Mouse (Mus musculus): Measurements from ENCODE around the gene Zfp652.

The Zfp652 gene

DNA sequence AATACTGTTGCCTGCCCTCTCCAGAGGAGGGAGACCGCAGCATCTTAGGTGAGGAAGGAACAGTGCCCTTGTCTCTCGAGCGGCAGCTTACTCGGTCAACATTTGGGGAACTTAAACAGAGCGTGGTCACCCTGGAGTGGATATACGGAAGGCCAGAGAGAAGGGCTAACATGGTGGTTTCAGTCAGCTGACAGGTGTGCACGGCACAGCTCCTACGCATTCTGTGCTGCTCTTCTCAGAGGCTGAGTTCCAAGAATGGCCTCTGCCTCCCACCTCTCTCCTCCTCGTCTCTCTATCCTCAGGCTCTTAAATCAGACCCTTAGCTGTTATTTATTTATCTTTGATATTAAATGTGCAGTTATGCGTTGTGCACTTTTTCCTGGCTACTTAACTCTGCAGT, 52.9 kb downstream of the Zfp652 start:
- peak; percentile 10 for DNase-seq (ENCODE audit: low read depth, low spot score)

DNA sequence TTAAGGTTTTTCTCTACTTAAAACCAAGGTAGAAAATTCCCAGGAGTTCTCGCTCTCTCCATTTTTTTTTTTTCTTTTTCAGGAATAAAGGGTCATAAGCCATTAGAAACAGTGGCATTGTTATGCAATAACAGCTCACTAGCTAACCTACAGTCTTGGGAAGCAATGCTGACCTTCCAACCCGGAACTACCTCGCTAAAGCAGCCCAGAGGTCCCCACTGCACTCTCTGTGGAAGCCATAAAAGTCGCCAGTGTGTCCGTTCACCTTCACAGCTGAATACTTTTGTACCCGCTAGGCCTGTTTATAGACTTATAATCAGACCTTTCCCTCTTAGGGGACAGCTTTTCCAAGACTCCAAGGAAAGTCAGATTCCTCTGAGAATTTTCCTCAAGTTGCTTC, 55.8 kb downstream of the Zfp652 start:
- no peak for DNase-seq (ENCODE audit: low read depth, low spot score)

DNA sequence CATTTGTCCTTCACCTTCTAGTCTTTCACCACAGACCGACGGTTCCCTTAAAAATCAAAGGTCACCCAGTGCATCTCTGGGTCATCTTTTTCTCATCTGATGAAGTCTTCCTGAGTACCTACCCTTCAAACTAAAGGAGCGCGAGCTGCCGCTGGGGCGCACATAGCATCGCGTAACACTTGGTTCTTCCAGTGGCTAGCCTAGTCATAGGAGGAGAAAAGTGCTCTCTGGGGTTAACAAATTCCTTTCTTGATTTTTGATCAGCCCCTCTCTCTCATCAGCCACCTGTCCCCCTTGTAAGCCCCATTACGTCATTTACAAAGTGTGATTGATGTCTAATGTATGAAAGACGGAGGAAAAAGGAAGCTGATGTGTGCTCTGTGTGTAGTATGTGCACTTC, 56.7 kb downstream of the Zfp652 start:
- DNase-seq (ENCODE audit: low read depth, low spot score), result no peak

DNA sequence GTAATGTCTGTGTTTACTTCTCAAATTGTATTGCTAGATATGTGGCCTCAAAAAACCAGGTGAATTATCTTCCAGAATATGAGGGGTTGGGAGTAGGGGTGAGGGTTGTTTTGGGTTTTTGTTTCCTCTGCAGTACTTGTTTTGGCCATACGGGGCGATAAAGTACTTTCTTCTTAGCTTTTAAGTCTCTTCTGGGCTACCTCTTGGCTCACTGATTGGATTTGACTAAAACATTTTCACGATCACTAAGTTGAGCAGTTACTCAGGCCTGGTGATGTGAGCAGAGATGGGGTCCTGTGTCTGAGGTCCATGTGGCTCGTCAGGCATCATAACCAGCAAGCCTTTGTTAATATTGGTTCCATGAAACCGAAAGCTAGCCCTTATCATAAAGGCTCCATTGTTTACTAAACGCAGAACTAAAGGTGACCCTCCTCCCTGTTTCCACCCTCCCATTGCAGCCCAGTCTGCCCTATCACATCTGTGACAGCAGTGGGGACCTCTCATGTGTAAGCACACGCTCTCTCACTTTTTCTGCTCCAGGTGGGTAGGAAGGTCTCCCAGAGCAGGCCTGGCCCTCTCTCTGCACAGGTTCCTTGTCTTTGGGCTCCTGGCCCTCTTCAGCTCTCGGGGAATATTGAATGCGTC, 58.4 kb downstream of the Zfp652 start:
- peak; percentile 8 for DNase-seq (ENCODE audit: low read depth, low spot score)

DNA sequence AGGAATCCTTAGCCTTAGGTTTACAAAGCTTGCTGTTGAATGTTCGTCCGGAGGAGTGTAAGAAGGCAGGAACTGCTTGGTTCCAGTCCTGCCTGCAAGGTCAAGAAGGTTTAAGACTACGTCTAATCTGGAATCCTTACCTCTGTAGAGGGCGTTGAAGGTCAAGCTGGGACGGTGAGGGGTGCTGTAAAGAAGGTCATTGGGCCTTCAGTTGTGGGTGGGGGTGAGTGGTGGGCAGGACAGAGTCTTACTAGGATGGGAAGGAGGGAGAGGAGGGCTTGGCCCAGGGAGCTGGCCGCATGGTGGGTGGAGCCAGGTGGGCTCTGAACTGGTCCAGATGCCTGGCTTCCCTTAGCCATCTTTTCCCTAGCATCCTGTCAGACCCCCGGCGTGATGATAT, 59.2 kb downstream of the Zfp652 start:
- no peak for DNase-seq (ENCODE audit: low read depth, low spot score)

DNA sequence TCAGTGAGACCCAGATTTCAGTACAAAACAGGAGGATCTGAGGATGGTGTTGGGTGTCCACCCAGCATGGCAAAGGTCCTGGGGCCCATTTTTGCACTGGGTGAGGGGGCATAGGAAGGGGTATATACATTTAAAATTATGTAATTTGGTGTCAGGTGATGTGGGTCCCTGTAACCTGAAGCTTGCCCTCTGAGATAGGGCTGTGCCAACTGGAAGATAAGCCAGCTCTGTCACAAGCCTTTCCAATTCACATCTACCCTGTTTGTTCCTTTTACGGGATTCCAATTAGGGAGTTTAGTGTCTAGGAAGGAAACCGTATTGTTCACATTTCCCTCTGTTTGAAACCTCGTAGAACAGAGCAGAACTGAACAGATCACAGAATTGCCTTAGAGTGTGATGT, 60.8 kb downstream of the Zfp652 start:
- no peak for DNase-seq (ENCODE audit: low read depth, low spot score)

DNA sequence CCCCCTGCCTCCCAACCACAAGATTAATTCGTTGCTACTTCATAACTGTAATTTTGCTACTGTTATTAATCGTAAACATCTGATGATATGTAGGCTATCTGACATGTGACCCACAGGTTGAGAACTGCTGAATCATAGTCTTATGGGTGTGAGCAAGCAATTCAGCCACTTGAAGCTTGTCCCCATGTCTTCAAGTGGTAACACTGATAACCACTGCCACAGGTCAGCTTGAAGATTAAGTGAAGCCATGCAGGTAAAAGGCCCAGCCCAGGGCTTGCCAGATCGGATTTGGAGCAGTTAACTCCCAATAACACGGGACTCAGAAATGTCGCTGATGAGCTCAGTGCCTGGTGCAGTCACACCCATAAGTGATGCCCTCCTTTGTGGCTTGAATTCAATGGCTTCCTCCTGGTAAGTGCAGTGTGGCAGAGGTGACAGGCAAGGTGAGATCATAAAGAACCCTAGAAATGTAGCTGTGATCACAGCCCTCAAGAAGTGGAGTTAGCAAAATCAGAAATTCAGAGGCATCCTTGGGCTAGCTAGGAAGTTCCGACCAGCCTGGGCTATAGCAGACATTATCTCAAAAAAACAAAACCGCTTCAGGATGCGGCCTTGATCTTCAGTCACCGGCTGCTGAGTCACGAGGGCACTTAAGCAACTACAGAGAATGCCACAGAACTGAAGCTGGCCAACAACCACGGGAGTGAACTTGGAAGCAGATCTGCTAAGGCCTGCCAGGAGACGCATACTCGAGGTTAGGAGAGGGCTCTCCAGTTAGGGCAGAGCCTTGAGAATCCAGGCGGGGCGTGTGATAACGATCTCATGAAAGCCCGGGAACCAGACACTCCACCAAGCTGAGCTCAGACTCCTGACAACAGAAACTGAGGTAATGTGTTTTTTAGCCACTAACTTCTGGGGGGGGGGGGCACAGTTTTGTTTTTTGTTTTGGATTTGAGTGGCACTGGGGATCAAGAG, 65.1 kb downstream of the Zfp652 start:
- no peak for DNase-seq (ENCODE audit: low read depth, low spot score)

DNA sequence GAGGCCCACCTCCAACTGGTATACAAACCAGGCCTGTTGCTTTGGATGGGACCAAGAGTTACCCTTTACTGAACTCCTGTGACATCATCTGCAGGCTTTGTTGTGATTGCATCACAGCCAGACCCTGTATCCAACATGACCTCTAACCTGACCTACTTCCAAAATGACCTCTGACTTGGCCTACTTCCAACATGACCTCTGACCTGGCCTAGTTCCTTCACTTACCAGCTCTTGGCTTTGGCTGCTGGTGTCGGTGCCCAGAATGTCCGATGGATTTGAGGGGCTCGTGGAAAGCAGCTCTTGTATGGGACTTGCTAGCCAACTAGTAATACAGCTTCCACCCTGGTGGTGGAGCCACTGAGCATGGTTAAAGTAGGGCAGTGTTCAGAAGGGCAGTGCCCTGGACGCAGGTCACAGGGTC, 66.4 kb downstream of the Zfp652 start:
- DNase-seq (ENCODE audit: low read depth, low spot score), result no peak

DNA sequence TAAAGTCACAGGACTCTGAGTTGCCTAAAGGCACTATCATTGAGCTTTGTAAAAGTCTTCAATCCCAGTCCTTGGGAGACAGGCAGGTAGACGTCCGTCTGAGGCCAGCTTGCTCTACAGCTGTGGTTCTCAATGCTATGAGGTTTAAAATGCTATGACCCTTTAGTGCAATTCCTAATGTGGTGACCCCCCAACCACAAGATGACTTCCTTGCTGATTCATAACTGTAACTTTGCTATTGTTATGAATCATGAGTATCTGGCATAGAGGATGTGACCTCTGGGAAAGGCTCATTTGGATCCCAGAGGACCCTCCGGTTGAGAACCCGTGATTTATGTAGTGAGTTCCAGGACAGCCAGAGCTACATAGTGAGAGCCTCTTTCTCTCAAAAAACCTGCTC, 66.9 kb downstream of the Zfp652 start:
- DNase-seq (ENCODE audit: low read depth, low spot score), result no peak

DNA sequence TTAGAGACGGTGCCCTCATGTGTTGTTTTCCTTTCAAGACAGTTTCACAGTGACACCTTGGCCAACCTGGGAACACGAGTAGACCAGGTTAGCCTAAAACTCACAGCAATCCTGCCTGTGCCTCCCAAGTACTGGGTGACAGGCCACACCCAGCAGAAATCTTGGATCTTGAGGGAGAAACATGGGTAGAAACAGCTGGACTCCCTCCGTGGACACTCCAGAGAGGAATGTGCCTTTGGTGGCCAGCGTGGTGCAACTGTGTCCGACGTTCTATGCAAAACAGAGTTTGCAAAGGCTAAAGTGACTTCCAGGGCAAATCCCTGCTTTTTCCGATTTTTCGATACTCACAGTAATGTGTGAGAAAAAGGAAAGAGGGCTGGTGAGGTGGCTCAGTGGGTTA, 68.0 kb downstream of the Zfp652 start:
- no peak for DNase-seq (ENCODE audit: low read depth, low spot score)

DNA sequence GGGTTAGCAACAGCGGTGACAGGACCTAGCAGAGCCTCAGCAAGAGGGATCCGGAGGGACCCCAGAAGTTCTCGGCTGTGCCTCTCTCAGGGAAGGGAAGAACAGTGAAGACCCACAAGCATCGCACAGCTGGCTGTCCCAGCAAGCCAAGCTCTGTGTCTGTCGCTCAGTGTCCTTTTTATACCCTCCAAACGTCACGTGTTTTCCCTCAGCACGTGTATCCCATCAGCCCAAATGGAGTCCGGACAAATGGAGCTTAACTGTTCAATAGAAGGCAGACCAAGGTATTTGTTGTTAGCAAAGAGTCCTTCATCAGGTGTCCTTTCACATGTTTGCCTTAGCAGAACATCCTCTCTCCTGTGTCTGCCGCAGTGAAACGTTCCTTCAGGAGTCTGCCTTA, 69.1 kb downstream of the Zfp652 start:
- DNase-seq (ENCODE audit: low read depth, low spot score), result no peak

DNA sequence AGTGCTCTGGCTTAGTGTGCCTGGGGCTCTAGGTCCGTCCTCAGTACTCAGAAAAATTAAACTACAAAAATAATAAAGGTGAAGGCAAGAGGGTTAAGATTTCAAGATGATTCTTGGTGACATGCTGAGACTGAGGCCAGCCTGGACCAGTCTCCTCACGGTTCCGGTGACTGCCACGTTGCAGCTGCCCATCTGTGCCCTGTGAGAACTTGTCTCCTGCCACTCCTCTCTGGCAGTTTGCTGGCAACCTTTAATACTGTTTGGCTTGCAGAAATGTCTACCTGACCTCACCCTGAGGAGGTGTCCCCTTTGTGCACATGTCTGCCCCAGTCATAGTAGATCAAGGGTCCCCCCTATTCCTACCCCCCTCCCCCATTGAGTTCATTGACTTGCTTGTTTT, 71.0 kb downstream of the Zfp652 start:
- DNase-seq (ENCODE audit: low read depth, low spot score), result no peak

DNA sequence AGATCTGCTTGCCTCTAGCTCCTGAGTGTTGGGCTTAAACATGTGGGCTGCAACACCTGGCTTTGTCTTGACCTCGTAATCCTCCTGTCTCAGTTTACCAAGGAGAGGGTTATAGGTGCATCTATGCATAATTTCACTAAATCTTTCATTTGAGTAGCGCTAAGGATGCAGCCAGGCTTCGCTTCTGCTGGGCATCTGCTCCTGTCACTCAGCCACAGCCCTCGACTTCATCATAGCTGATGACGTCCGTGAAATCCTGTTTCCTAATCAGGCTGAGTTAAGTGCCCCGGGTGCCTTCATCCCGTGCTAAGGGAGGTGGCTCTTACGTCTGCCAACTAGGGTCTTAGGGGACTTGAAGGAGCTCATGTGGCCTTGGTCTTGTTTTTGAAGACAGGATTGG, 71.5 kb downstream of the Zfp652 start:
- DNase-seq (ENCODE audit: low read depth, low spot score), result no peak

DNA sequence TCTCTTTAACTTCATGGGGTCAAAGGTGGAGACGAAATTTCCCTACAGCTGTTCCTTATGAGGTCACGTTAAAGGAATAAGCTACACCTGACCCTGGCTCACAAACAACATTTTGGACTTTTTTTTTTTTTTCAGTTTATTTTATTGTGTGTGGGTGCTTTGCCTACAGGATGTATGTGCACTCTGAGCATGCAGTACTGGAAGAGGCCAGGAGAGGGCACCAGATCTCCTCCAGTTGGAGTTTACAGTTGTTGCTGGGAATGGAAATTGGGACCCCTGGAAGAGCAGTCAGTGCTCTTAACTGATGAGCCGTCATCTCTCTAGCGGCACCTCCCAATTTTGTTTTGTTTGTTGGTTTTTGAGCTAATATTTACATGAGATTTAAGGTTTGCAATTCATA, 73.2 kb downstream of the Zfp652 start:
- no peak for DNase-seq (ENCODE audit: low read depth, low spot score)

DNA sequence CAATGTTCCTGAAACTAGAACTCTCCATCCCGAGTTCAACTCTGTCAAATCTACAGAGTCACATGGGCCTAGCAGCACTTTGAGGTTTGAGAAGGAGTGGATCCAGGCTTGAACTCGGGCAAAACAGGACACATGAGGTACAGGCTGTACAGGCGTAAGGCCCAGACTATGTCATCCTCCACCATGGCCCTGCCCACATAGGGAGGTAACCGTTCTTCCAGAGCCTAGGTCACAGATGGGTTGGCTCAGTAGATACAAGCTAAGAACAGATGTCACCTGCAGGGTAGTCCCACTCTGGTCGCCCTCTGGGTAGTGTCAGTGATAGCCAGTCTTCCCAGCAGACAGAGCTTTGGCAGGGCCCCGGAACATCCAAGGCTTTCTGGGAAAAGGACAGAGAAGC, 74.0 kb downstream of the Zfp652 start:
- no peak for DNase-seq (ENCODE audit: low read depth, low spot score)

DNA sequence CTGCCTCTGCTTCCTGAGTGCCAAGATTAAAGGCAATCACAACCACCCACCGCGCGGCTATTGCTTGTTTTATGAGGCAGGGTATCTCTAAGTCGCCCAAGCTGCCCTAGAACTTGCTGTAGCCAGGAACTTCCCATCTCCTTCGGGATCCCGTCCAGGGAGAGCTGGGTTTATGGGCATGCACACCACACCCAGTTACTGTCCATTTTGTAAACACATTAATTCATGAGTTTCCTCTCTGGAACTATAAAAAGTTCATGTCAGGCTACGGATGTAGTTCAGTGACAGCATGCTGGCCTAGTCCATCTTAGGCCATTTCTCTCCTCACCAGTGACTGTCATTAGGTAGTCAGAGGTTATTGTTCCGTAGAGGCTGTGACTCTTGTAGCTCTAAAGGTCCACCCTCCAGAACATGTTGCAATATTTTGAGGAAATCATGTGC, 77.0 kb downstream of the Zfp652 start:
- DNase-seq (ENCODE audit: low read depth, low spot score), result no peak

DNA sequence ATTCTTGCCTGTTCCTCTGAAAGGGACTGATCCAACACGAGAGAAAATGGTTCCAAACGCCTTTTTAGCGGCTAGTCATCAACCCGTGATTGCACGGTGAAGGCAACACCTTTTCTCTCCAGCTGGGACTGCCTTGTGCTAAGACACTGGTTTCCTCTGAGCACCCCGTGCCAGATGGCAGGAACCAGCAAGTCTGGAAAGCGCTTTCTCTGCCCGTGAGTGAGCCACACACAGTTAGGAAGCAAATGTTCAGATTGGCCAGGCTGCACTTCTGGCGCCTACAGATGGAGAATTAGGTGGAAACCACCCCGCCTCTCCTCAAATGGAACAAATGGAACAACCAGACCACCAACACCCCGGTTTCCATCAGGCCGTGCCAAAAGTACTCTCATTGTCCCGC, 79.3 kb downstream of the Zfp652 start:
- peak; percentile 73 for DNase-seq (ENCODE audit: low read depth, low spot score)

DNA sequence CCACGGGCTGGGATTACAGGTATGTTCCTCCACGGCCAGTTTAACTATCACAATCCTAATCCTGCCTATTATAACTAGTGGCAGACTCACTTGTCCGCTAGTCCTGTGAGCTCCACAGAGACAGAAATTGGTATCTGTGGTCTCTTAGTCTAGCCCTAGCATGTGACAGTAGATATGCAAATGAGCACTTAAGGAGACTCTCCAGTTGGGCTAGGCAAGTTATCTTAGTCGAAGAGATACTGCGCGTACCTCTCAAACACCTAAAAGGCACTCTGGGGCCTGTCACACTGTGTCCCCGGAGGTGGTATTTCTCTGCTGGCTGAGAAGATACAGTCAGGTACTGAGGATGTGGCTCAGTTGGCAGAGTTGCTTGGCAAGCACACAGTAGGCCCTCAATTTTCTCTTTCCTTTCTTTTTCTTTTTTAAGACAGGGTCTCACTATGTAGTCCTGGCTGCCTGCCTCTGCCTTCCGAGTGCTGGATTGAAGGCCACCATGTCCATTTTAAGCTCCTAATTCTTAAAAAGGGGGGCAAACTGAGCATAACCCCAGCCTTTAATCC, 80.6 kb downstream of the Zfp652 start:
- no peak for DNase-seq (ENCODE audit: low read depth, low spot score)

DNA sequence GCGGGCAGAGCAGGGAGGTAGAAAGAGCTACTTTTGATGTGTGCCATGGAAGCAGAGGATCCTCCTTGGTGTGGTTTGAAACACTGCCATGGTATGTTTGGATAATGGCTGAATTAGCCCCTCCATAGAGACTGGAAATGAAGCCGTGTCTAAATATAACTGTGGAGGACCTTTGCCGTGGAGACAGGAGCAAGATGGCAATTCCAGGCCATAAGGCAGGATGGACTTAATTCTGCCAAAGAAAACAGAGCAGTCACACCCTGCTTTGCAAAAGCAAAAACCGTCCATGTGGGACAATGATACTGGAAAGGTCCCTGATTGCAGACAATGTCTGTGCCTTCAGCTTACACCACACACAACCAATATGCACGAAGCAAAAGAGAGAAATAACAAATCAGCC, 81.7 kb downstream of the Zfp652 start:
- DNase-seq (ENCODE audit: low read depth, low spot score), result no peak

DNA sequence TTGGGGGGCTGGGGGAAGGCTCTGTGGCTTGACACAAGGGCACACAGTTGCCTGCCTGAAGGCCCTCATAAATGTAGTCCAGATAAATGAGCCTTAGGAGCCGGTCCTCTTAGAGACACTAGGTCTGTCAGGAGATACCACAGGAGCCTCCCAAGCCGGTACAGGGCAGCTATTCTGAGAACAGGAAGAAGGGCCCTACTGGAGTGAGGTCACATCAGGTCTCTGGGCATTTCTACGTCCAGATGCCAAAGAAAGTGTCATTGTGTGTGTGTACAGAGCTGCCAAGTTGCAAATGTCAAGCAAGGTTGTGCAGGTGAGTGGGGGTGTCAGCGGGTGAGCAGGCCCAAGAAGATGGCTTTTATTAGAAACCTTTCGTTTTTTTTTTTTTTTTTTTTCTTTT, 83.1 kb downstream of the Zfp652 start:
- DNase-seq (ENCODE audit: low read depth, low spot score), result no peak

DNA sequence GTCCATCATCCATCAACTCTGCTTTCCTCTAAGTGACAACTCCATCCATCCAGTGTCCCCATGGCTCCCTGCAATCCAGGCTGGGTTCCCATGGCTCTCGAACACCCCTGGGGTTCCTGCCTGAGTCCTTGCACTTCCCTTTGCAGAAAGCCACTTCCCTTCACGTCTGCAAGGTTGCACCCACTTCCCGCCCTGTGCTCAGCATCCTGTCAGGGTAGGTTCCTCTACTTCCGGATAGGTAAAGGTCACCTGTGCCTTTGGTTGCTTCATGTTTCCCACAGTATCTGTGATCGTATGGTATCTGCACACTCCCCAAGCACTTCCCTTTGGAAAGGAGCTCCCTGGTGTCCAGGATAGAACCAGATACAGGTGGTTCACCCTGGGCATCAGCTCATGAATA, 92.5 kb downstream of the Zfp652 start:
- no peak for DNase-seq (ENCODE audit: low read depth, low spot score)

DNA sequence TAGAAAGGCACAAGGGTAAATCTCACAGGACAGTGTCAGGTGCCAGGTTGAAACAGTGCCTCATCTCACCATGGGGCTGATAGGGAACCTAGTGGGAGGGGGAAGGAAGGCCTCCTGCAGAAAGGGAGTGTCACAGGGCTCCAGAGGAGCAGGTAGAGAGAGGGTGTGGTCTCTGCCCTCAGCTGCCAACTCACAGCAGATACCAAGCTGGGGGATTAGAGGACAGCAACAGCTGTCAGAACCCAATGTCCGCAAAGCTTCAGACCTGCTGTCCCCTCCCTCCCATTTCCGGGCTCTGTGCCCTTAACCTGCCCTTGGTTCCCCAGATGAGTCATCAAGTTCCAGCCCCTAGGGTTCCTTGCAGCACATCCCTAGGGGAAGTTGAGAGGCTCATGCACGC, 93.1 kb downstream of the Zfp652 start:
- DNase-seq (ENCODE audit: low read depth, low spot score), result no peak

DNA sequence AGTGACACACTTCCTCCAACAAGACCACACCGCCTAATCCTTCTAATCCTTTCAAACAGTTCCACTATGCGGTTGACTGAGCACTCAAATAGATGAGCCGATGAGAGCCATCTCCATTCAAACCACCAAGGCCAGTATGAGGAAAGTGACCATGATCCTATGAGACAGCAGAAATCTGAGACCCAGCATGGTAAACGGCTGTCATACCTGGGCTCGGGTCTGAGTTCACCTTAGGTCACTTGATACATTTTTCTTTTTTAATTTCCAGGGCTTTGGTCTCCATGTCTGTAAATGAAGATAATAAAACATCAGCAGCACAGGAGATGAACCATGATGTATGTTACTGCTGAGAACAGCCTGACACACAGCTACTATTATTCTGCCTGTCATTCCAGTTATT, 95.4 kb downstream of the Zfp652 start:
- DNase-seq (ENCODE audit: low read depth, low spot score), result no peak
